Mouse (Mus musculus) intestine, postnatal 0 days (tissue): ENCODE data around the gene Pacsin2. TPM values are rescaled to one million over a fixed set of nuclear protein-coding genes. Genes with fewer than 3 reads are reported as not detected.

Experiments
- ATAC-seq: fragments of 200-750 bp; cut with Nextera tagmentation; 2 replicates; pipeline ENCODE4 v1.8.0; 2017; ENCODE audit warnings: mild to moderate bottlenecking, moderate TSS enrichment, moderate library complexity
- H3K27ac ChIP-seq: fragments of 300-500 bp; sonication (generic); 2 replicates; pipeline ENCODE4 v1.5.1; 2014; ENCODE audit warnings: mild to moderate bottlenecking, low read depth, low read length, moderate library complexity
- H3K27me3 ChIP-seq: fragments of 300-500 bp; sonication (generic); replicated peaks from 2 replicates; pipeline ENCODE4 v1.6.1; 2014; ENCODE audit warnings: low read length, mixed read lengths; ENCODE audit not compliant: control insufficient read depth, insufficient read depth
- H3K36me3 ChIP-seq: fragments of 300-500 bp; sonication (generic); 2 replicates; pipeline ENCODE4 v1.6.1; 2014; ENCODE audit warnings: mild to moderate bottlenecking, moderate library complexity; ENCODE audit not compliant: control insufficient read depth, insufficient read depth
- H3K4me1 ChIP-seq: fragments of 300-500 bp; sonication (generic); replicated peaks from 2 replicates; pipeline ENCODE4 v1.6.1; 2014; ENCODE audit warnings: antibody characterized with exemption, low read length, mixed read lengths; ENCODE audit not compliant: control insufficient read depth, insufficient read depth
- H3K4me2 ChIP-seq: fragments of 300-500 bp; sonication (generic); replicated peaks from 2 replicates; pipeline ENCODE4 v1.6.1; 2014; ENCODE audit warnings: low read depth, mild to moderate bottlenecking, moderate library complexity
- H3K4me3 ChIP-seq: fragments of 300-500 bp; sonication (generic); 2 replicates; pipeline ENCODE4 v1.5.1; 2014; ENCODE audit warnings: low read depth, low read length
- H3K9ac ChIP-seq: fragments of 300-500 bp; sonication (generic); 2 replicates; pipeline ENCODE4 v1.6.1; 2014; ENCODE audit warnings: mild to moderate bottlenecking, low read depth, low read length
- H3K9me3 ChIP-seq: fragments of 300-500 bp; sonication (generic); 2 replicates; pipeline ENCODE4 v1.6.1; 2016; ENCODE audit warnings: mixed run types; ENCODE audit not compliant: control insufficient read depth
- CTCF ChIP-seq: sonication (generic); IDR thresholded peaks from 2 replicates; pipeline ENCODE4 v1.5.1; 2016; ENCODE audit warnings: low read depth, mild to moderate bottlenecking, control low read depth, antibody characterized with exemption, moderate library complexity
- WGBS: fragments of 180-500 bp; shearing (Covaris S2); extraction: QIAGEN DNeasy Blood & Tissue Kit; methylation state at CpG from one replicate; pipeline ENCODE4 v1.1.7; 2014; 5-methylcytosine and 5-hydroxymethylcytosine counted together
- polyA plus RNA-seq: library from polyadenylated mRNA; unstranded; fragments of >200 nt; fragmentation: Nextera tagmentation; extraction: Ambion mirVana; gene quantifications from 2 replicates; pipeline ENCODE4 v1.2.1, GENCODE M21; 2015

Pacsin2 gene
- polyA plus RNA-seq, 1 experiment from 2014 or later, result 40.9 TPM

- no peak for ATAC-seq
- TF ChIP-seq CTCF, result no peak
- H3K4me1 ChIP-seq, result no peaks in the 10 kb centered on the region
- H3K4me3 ChIP-seq, result no peak overlapping the region
- H3K9me3 ChIP-seq, result no peaks in the 10 kb centered on the region
- no peak overlapping the region for H3K9ac ChIP-seq
- H3K36me3 ChIP-seq, result 0 out of 2 replicates have a peak, but pooled peaks cover 7% of the 10 kb centered on the region
- no peaks in the 10 kb centered on the region for H3K27me3 ChIP-seq
- no peak overlapping the region for H3K4me2 ChIP-seq
- 64% methylated on average over 7 of the region's 7 CpGs for whole genome bisulfite sequencing
- H3K27ac ChIP-seq, result no peak overlapping the region
Measured at GRCm38 (mm10) chr15:83493856-83494571, 29.6 kb upstream of the Pacsin2 start.

DNA sequence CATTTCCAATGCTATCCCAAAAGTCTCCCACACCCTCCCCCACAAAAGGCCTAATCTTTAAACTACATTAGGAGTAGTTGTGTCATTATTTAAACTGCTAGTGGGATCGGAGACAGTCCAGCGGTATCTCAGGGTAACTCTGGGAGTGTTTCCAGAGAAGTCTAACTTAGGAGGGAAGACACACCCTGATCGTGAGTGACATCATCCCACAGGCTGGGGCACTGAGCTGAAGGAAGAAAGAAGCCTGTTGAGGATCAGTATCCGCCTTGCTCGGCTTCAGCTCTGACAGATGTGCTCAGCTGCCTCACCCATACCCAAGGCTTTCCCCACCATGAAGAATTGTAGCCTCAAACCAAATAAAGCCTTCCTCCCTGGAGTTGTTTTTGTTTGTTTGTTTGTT lies 27.5 kb upstream of the Pacsin2 start:
- WGBS, result 47% methylated on average over 5 of the region's 5 CpGs
- no peaks in the 10 kb centered on the region for H3K27me3 ChIP-seq
- ATAC-seq, result no peak
- no peaks in the 10 kb centered on the region for H3K9me3 ChIP-seq
- H3K36me3 ChIP-seq, result peaks cover 3% of the 10 kb centered on the region; the same call in 1 of the 2 replicates
- H3K9ac ChIP-seq, result no peak overlapping the region
- H3K27ac ChIP-seq, result no peak overlapping the region
- H3K4me2 ChIP-seq, result no peak overlapping the region
- no peak overlapping the region for H3K4me3 ChIP-seq
- H3K4me1 ChIP-seq, result no peaks in the 10 kb centered on the region
- no peak for TF ChIP-seq CTCF

DNA sequence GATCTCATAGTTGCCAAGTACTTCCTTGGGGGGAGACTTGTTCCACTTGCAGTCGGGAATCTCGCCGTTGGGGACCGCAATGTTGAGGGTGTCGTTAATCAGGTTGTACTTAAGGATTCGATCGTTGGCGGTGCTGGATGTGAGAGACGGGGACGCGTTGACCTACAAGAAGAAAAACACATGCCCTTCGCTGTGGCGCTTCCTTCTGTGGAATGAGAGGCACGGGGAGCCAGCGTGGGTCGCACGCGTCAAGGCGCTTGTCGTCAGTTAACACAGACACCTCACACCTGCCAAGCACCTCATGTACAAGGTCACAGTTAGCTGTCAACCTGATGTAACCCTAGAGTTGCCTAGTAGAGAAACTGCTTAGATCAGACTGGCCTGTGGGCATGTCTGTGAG lies 25.1 kb upstream of the Pacsin2 start:
- ATAC-seq, result no peak
- Histone ChIP-seq H3K9me3 (no peaks in the 10 kb centered on the region), H3K4me2 (no peak overlapping the region), H3K9ac (no peak overlapping the region), H3K4me1 (no peaks in the 10 kb centered on the region), H3K27ac (no peak overlapping the region), H3K4me3 (no peak overlapping the region), H3K36me3 (peaks cover 3% of the 10 kb centered on the region; the same call in 1 of the 2 replicates), H3K27me3 (no peaks in the 10 kb centered on the region)
- TF ChIP-seq CTCF, result no peak
- WGBS, result 95% methylated on average over 20 of the region's 20 CpGs

GRCm38 (mm10) chr15:83487477-83488115 lies 23.2 kb upstream of the Pacsin2 start:
- Histone ChIP-seq H3K4me1 (no peaks in the 10 kb centered on the region), H3K27me3 (no peaks in the 10 kb centered on the region), H3K9me3 (no peaks in the 10 kb centered on the region), H3K9ac (no peak overlapping the region), H3K4me2 (no peak overlapping the region), H3K27ac (no peak overlapping the region), H3K36me3 (peaks cover 3% of the 10 kb centered on the region; the same call in 1 of the 2 replicates), H3K4me3 (no peak overlapping the region)
- WGBS, result 71% methylated on average over 9 of the region's 9 CpGs
- ATAC-seq, result no peak
- TF ChIP-seq CTCF, result no peak

- H3K4me3 ChIP-seq, result no peak overlapping the region
- H3K9ac ChIP-seq, result no peak overlapping the region
- no peak for TF ChIP-seq CTCF
- H3K4me2 ChIP-seq, result no peak overlapping the region
- H3K4me1 ChIP-seq, result no peaks in the 10 kb centered on the region
- ATAC-seq, result no peak
- peaks cover 3% of the 10 kb centered on the region; the same call in 1 of the 2 replicates for H3K36me3 ChIP-seq
- 91% methylated on average over 10 of the region's 10 CpGs for WGBS
- H3K27me3 ChIP-seq, result no peaks in the 10 kb centered on the region
- no peaks in the 10 kb centered on the region for H3K9me3 ChIP-seq
- no peak overlapping the region for H3K27ac ChIP-seq
Measured at GRCm38 (mm10) chr15:83484311-83484710, 19.9 kb upstream of the Pacsin2 start.

DNA sequence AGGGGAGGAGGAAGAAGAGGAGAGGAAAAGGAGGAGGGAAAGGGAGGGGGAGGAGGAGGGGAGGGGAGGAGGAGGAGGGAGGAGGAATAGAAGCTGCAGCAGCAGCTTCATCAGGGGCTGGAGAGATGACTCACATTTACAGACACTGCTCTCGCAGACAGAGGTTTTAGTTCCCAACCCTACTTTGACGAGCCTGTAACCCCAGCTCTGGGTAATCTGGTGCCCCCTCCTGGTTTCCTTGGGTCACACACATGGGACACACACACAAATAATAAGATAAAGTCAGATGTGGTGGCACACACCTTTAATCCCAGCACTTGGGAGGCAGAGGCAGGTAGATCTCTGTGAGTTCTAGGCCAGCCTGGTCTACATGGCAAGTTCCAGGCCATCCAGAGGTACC lies 19.1 kb upstream of the Pacsin2 start:
- no peaks in the 10 kb centered on the region for H3K27me3 ChIP-seq
- H3K4me2 ChIP-seq, result no peak overlapping the region
- 21% methylated on average over 2 of the region's 2 CpGs for WGBS
- H3K9ac ChIP-seq, result no peak overlapping the region
- peaks cover 3% of the 10 kb centered on the region; the same call in 1 of the 2 replicates for H3K36me3 ChIP-seq
- no peak overlapping the region for H3K27ac ChIP-seq
- H3K4me3 ChIP-seq, result no peak overlapping the region
- no peak for ATAC-seq
- peak; percentile 71 for TF ChIP-seq CTCF
- H3K4me1 ChIP-seq, result no peaks in the 10 kb centered on the region
- no peaks in the 10 kb centered on the region for H3K9me3 ChIP-seq
